Mouse (Mus musculus) embryo, embryonic 11 days (tissue): ENCODE data around the gene Abcc4.

Experiments
- DNase-seq: peaks from one replicate; pipeline ENCODE4 v3.0.0-alpha.2; 2015

Abcc4 gene

DNA sequence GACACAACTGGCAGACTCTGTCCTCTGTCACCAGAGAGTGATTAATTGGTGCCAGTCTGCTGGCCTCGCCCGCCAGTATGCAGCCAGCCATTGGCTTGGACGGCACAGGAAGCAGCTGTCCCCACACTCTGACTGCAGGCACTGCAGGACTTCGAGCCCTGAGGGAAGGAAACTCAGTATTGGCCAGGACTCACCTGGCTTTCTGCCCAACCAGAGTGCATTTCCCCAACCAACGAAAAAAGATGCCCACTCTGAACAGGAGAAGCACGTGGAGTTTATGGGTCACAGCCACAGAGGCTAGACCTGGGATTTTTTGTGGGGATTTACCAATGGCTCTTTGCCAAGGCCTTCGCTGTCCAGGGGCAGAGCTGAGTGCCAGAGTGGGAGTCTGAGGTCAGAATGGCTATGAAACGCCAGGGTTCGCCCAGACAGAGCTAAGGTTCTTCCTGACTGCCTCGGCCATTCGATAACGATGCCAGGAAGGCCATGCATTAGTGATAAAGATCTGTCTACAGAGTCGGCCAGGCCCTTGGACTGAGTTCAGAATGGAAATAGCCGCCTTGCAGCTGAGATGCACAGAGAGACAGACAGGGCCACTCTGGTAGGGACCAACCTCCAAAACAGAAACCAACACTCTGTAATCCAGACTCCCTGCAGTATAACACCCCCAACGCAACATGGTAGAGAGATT lies 70.4 kb downstream of the Abcc4 start:
- no peak for DNase-seq

DNA sequence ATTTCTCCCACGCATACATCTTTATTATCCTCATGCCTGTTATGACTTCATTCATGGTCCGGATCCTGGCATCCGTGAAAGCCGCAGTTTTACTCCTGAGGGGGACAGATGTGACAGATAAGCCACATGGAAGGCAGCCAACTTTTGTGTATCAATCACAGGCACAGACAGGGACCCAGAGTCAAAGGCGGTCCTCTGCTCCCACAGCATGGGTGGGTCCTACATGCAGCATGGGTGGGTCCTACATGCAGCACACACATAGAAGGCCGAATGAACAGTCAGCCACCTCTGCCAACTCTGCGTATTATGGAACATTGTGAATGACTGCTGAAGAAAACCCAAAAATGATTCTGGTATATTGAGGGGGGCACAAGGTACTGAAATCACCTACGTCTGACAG lies 76.4 kb downstream of the Abcc4 start:
- no peak for DNase-seq

DNA sequence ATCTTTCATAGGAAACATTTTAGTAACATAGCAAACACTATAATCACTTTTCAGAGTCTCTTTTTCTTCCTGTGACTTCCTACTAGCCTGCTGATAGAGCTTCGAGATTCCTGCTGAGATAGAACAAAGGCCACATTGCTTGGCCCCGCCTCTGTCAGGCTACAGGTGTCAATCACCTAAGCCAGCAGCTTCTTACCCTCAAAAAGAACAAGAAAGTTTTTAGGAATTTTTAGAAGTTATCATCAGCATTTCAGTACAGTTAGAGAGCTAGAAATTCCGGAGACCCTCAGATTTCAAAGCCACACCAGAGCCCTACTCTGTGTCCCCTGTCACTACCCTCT lies 84.6 kb downstream of the Abcc4 start:
- DNase-seq, result no peak

DNA sequence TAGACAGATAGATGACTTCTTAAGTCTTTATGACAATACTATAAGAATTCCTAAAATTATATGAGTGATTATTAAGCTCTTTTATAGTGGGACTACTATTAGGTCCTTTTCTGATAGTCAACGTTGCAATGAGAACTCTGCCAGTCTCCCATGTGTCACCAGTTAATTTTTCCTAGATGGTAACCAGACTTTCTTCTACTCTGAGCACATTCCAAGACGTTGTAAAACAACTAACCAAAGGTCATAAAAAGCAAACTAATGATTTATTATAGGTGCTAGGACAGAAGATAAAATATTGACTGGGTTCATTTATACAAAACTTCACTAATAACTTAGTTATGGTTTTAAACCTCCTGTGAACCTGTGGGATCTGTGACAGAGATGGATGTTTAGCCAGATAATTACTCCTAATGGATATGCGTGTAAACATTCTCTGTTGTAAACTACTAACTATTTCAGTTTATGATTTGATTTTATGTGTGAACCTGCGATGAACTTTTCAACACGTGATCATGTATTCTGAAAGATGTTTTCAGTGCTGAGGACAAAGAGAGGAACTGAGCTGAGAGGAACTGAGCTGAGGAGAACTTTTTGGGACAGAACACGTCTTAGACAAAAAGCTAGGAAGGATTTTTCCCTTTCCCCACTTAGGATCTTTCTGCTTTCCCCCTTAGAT lies 85.1 kb downstream of the Abcc4 start:
- no peak for DNase-seq

DNA sequence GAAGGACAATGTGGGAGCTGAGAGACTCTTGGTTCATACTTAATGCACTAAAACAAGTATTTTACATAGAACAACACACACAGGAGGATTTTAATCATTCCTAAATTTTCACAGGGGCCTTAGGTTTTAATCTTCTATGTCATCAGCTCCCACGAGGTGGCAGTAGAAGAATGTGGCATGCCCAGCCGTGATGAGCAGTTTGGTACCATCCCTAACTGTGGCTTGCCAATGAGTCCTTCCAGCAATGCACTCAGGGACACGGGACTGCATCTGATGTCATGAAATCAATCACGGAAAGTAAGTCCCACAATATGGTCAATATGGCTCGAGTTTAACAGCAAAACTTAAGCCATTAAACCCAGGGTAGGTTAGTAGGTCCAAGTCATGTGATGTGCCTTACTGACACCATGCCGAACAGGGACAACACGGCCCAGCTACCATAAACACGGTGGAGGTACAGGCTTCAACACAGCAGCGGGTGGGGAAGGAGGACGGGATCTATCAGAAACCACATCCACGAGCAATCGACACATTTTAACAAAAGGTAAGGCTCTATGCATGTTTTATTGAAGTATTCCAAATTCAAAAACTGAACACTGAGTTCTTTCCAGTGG lies 89.2 kb downstream of the Abcc4 start:
- peak; percentile 63 for DNase-seq

DNA sequence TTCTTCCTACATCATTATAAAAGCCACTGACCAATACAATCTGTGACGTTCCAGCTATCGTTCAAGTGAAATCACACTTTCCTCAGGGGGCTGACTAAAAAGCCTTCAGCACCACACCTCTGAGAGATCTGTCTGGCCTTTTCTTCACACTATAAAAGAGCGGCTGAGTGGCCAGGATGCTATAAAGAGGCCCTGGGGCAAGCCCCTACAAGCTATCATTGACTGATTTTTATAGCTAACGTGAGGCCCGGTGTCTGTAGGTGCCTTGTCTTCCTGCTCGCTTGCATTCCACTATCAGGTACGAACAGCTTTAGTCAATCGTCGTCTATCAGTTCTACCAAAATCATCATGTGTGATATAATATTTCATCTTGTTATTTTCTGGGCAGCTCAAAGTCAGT lies 92.3 kb downstream of the Abcc4 start:
- no peak for DNase-seq

DNA sequence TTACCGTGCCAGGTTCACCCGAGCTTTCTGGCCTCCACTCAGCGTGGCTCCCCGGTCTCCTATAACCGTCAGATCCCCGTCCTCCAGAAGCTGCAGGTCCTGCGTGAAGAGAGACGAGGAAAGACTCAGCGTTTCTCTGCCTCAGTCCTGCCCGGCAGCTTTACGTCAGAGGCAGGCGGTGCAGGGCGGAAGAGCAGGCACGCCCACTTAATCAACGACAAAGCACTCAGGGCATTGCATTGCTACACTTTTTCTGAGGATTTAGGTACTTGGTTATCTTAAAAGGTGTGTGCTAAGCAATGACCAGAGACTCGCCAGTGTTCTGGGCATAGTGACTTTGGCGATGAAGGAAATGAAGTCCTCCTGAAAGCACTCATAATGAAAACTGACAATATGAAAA lies 94.3 kb downstream of the Abcc4 start:
- no peak for DNase-seq

DNA sequence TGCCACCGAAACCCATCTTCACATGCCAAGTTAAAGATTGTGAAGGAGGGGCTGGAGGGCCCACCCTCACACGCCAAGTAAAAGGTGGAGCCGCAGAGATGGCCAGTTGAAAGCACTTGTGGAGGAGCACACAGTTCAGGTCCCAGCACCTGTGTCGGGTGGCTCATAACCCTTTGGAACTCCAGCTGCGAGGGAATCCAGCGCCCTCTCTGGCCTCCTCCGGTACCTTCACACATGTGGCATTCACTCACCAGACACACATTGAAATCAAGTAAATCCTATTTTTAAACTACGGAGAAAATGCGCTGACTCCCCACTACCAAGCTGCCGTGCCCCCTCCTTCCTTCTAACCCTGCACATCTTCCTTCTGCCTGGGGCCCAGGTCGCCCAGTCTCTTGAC lies 95.2 kb downstream of the Abcc4 start:
- DNase-seq, result no peak

DNA sequence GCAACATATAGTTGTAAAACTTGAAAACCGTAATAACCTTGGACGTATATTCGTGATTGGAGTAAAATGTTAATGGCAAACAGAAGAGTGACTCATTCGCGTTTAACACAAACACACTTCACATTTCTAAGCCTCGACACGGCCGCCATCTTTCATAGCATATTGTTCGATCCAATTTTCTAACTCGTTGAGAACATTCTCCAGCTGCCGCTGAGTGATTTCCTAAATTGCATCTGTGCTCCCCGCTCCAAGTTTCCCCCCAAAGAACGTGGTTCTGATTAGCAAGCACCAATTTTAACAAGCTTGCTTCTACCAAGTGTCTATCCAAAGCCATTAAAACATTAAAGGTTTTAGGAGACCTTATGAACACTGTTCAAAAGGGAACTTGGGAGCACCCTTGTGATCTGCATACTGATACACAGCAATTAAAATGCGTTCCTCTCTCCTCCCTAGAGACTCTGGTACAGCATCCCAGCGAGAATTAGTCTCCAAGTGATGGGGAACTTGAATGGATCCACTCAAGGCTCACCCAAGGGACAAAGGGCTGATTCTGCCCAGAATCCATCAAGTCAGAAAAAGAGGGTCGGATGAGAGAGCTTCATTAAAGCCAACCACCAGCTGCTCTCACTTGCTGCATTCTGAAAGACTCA lies 97.1 kb downstream of the Abcc4 start:
- DNase-seq, result no peak

DNA sequence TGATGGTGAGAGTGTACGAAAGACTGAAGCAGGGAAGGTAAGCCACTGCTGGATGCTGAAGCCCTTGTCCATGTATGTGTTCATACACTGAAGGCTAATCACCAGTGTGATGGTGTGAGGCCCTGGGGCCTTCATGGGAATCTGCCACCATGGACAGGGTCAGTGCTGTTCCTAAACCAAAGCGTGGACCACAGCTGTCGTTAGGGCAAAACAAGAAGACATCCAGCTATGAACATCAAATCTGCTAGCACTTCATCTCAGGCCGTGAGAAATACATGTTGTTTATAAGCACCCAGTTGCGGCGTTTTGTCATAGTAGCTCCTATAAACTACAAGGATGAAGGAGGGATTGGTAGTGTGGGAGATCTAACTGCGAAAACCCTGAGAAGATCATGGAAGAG lies 97.7 kb downstream of the Abcc4 start:
- no peak for DNase-seq

DNA sequence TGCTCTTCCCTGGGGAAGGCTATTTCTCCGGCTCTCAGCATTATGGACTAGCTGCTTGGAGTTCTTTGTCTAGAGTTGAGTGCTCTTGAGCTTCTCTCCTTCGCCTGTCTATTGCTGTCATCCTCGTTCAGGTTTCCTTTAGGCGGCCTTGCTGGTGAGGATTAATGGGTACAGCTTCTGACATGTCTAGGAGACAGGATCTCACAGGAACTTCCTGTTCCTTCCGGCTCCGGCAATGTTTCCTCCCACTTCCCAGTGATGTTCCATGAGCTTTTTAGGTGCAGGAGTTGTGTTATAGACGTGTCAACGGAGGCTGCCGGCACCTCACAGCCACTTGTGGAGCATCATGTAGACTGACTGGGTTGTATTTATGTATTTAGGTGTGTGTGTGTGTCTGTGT lies 99.5 kb downstream of the Abcc4 start:
- no peak for DNase-seq

DNA sequence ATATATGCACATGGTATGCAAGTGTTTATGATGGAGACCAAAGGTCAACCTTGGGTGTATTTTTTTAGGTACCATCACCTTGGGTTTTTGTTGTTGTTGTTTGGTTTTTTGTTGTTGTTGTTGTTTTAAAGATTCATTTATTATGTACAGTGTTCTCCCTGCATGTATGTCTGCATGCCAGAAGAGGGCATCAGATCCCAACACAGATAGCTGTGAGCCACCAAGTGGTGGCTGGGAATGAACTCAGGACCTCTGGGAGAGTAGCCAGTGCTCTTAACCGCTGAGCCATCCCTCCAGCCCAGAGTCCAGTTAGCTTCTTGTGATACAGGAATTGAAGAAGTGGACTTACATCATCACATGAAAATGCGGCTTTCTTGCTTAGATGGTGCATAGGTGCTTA lies 101.1 kb downstream of the Abcc4 start:
- DNase-seq, result no peak

DNA sequence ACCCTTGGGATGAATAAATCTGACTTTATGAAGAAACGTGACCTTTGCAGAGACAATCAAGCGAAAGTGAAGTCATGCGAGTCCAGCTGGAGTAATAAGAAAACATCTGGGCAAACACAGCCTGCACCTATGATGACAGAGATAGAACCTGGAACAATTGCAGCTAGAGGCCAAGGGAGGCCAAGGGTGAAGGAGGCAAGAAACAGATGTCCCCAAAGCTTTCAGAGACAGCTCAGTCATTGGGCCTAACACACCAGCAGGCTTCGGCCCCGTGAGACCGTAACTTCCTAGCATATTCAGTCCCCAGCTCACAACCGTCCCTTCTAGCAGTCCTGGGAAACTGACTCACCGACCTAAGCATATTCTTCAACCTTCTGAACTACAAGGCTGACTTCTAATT lies 104.0 kb downstream of the Abcc4 start:
- no peak for DNase-seq

DNA sequence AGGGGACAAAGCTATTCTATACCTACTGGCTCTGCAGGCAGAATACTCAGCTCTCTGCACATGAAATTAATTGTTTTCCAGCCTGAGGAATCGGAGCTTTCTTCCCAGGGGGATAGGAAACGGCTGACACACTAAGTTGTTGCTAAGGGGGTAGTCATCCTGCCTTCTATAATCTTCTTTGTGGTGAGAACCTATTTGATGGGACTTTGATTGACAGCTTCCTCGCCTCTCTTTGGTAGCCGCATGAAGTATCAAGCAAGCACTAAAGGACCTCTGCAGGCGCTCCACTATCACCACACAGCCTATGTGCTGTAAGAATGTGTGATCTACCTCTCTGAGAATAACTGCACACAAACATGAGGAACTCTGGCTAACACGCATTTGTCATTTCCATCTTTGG lies 105.3 kb downstream of the Abcc4 start:
- no peak for DNase-seq

DNA sequence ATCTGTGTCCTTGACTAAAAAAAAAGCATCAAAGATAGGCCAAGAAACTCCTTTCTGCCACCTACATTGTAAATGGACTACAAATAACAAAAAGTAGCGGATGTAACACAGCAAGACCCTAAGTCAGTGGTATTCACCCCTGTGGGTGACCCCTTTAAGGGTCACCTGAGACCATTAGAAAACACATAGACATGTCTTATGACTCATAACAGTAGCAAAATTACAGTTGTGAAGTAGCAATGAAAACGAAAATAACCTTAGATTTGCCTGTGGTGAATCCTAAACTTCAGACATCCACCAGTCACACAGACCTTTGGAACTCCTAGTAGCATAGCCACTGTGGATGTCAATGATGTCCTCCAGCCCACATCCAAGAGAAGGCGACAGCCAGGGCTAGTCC lies 107.3 kb downstream of the Abcc4 start:
- DNase-seq, result no peak

DNA sequence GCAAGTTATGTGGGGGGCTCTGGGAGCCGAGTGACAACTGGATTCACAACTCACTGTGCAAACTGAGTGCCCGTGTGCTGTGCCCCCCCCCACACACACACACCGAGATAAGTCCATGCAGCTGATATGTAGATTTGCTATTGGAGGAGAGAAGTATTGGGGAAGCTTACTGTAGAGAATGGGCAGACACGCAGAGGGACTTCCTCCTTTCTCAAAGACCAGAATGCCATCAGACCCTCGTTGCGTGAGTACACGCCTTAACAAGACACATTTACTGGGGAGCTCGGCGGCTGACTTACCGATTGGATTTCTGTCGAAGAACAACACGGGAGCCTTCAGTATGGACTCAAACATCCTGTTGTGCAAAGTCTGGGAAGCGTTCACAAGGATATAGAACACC lies 111.6 kb downstream of the Abcc4 start:
- DNase-seq, result no peak

DNA sequence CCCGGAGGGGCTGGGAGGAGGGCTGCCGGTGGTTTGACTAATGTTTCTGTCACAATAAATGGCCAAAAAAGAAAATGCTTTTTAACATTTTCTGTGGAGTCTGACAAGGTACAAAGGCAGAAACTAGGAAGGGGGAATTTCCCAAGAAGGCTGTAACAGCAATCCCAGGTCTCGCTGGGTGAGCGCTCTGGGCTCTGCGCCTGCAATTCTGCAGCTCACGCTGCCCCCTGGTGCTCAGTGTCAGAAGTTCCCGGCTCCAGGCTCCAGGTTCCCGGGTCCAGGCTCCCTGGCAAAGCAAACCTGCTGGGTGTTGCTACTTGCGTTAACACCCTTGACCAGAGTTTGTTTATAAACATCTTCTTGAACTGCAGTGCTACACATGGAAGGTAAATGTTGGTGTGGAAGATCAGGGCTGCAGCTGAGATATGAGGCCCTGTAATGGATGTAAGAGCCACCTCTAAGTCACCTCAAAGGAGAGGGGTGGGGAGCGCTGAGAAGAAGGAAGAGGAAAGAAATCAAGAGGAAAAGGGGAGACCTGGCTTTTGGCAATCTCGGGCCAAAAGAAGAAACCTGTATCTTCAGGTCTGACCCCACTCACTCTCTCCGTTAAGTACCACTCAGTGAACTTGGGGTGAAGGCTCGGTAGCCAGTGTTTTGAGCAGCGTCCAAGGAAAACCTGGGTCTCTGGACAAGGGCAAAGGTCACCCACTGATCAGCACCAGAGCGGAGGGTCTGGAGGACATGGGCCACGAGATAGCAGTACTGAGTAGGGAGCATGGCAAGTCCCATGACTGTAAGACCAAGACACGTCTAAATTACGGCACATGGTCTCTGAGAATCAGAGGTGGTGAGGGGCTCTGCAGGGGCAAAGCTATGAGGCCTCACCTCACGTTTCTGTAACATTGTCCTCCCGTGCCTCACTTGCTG lies 114.3 kb downstream of the Abcc4 start:
- peak; percentile 89 for DNase-seq

DNA sequence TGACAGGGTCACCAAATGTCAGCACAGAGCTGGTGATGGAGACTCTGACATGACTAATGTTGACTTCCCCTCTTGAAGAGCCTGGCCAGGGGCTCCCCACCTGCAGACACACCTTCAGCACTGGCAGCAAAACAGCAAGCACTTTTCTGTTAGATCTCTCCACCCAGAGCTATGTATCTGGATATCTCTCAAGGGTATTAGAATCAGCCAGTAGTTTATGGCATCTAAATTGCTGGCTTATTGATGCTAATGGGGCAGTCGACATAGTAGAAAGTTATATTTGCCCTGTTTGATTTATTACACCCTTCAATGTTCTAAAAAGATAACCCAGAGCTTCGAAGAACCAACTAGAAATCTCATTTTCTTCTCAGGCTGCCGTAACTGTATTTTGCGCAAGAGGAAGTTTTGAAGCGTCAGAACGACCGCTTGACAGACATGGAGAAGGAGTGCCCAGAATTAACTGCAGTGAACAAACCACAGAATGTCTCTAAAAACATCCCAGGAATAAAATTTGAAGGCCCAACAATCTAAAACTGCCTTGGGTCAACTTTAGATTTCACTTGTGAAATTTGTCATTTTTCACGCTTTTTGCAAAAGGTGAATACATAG lies 123.6 kb downstream of the Abcc4 start:
- no peak for DNase-seq

DNA sequence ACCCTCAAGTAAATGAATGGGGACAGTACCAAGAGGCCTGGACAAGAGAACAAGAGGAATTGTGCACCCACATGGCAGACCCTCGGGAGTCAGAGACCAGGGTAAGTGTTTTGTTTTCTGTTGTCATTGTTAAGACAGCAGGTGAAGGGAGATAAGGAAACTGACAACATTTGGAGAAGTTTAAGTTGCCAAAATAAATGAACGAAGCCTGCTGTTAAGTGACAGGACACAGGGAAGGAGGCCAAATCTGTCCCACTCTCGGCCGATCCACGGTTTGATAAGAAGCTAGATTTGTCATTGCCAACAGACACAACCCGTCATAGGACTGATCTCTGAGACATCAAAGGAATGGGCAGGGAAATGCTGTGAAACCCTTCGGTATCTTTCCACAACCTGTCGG lies 124.3 kb downstream of the Abcc4 start:
- no peak for DNase-seq

DNA sequence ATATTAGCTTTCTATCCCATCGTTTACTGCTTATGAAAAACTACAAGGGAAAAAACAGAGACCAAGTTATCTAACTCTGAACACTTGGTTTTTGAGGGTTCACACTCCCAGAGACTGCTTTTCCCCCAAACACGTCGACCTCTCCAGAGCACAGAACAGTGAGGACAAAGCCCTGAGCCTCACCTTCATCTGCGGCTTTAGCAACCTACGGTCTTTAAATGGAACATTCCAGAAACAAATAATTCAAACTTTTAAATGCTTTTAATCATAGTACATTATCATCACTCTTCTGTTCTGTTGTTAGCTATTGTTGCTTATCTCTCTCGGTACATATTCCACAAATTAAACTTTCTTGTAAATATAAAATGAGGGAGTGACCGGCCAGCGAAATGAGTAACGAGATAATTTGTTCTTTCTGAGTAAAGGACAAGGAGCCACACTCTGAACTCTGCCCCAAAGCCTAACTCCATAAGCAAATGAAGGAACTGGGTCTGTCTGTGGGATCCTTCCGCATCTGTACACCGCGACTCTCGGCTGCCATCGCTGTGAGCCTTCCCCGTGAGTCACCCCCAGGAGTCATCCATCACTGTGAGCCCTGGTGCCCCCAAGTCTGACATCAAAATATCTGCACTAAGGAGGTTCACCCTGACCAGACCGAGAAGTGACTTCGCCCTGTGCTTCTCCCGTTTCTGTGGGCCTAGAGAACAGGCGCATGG lies 126.8 kb downstream of the Abcc4 start:
- DNase-seq, result no peak

DNA sequence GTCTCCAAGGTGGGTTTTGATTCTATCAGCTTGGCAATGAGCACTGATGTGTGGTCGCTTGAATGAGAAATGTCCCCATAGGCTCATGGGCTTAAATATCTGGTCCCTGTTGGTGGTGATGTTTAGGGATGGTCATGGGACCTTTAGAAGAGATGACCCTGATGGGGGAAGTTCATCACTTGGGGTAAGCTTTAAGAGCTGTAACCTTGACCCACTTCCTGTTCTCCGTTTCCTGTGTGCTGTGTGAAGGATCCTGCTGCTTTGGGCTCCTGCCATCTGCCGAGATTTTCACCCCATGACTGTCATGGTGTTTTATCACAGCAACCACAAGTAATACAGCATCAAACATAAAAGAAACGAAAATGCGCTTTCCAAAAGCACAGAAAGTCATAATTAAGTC lies 128.1 kb downstream of the Abcc4 start:
- no peak for DNase-seq

DNA sequence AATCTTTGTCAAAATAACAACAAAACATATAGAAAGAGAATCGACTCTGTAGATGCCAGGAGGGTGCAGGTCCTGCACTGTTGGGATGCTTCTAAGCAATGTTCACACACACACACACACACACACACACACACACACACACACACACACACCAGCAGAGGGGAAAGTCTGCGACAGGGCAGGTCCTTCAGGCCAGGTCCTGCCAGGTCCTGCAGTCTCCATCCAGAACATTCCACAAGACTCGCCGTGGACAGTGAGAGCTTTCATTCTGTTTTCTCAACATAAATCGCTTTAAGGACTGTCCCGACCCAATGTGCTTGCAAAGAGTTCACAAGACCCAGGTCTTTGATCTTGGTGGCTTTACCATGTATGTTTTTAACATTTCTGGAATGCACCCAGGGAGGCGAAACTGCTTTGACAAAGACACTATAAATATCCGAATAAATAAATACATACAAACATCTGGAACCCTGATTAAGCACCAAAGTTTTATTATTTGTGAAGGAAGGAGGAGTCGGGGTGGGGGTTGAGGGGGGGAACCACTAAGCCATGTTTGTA lies 133.3 kb downstream of the Abcc4 start:
- no peak for DNase-seq
